Mouse (Mus musculus): Measurements from ENCODE around the gene Apobr. TPM values are rescaled to one million over a fixed set of nuclear protein-coding genes. Genes with fewer than 3 reads are reported as not detected.

The Apobr gene
- polyA plus RNA-seq, 1 experiment from 2014 or later, result 0.36 TPM

- H3K4me2 ChIP-seq (replicated peaks), result no peak overlapping the region
These were observed 23.1 kb downstream of the Apobr start for GRCm38 (mm10) chr7:126607796-126608195.

GRCm38 (mm10) chr7:126612736-126613135 lies 28.0 kb downstream of the Apobr start:
- no peak overlapping the region for H3K9ac ChIP-seq
- DNase-seq (ENCODE audit: low spot score) (no peak), ATAC-seq (ENCODE audit: low FRiP score) (no peak)
- WGBS, result 83% methylated on average over 3 of the region's 3 CpGs
- no peak overlapping the region for H3K27ac ChIP-seq
- H3K36me3 ChIP-seq (replicated peaks; ENCODE audit: control insufficient read depth, insufficient read depth), result no peaks in the 10 kb centered on the region
- H3K4me3 ChIP-seq (replicated peaks; ENCODE audit: low read length), result no peak overlapping the region
- H3K4me2 ChIP-seq (replicated peaks), result no peak overlapping the region
- H3K9me3 ChIP-seq (ENCODE audit: control insufficient read depth, low read length), result no peaks in the 10 kb centered on the region
- no peaks in the 10 kb centered on the region for H3K4me1 ChIP-seq (replicated peaks; ENCODE audit: control insufficient read depth, insufficient read depth, low read length)
- H3K27me3 ChIP-seq (ENCODE audit: control insufficient read depth, insufficient read depth, low read length), result no peaks in the 10 kb centered on the region

More at GRCm38 (mm10) chr7:126607796-126608195, 23.1 kb downstream of the Apobr start:
- no peak overlapping the region for H3K27ac ChIP-seq
- no peaks in the 10 kb centered on the region for H3K4me1 ChIP-seq (replicated peaks; ENCODE audit: control insufficient read depth, insufficient read depth, low read length)
- no peak overlapping the region for H3K9ac ChIP-seq
- WGBS, result 87% methylated on average over 5 of the region's 5 CpGs
- H3K27me3 ChIP-seq (ENCODE audit: control insufficient read depth, insufficient read depth, low read length), result no peaks in the 10 kb centered on the region
- no peak overlapping the region for H3K4me3 ChIP-seq (replicated peaks; ENCODE audit: low read length)
- H3K36me3 ChIP-seq (replicated peaks; ENCODE audit: control insufficient read depth, insufficient read depth), result no peaks in the 10 kb centered on the region
- ATAC-seq (ENCODE audit: low FRiP score) (no peak), DNase-seq (ENCODE audit: low spot score) (no peak)
- no peaks in the 10 kb centered on the region for H3K9me3 ChIP-seq (ENCODE audit: control insufficient read depth, low read length)

- DNase-seq (ENCODE audit: low spot score), result no peak
- Histone ChIP-seq H3K4me2 (replicated peaks) (no peak overlapping the region), H3K9ac (no peak overlapping the region), H3K4me3 (replicated peaks; ENCODE audit: low read length) (no peak overlapping the region), H3K36me3 (replicated peaks; ENCODE audit: control insufficient read depth, insufficient read depth) (no peaks in the 10 kb centered on the region), H3K27me3 (ENCODE audit: control insufficient read depth, insufficient read depth, low read length) (no peaks in the 10 kb centered on the region), H3K4me1 (replicated peaks; ENCODE audit: control insufficient read depth, insufficient read depth, low read length) (no peaks in the 10 kb centered on the region), H3K9me3 (ENCODE audit: control insufficient read depth, low read length) (no peaks in the 10 kb centered on the region), H3K27ac (no peak overlapping the region)
- WGBS, result 75% methylated on average over 3 of the region's 3 CpGs
- no peak for ATAC-seq (ENCODE audit: low FRiP score)
These were observed 32.0 kb downstream of the Apobr start for GRCm38 (mm10) chr7:126616707-126617106.

GRCm38 (mm10) chr7:126619559-126620275 lies 35.0 kb downstream of the Apobr start:
- DNase-seq (ENCODE audit: low spot score), result no peak
- Histone ChIP-seq H3K27me3 (ENCODE audit: control insufficient read depth, insufficient read depth, low read length) (no peaks in the 10 kb centered on the region), H3K4me2 (replicated peaks) (no peak overlapping the region), H3K27ac (no peak overlapping the region), H3K9me3 (ENCODE audit: control insufficient read depth, low read length) (no peaks in the 10 kb centered on the region), H3K36me3 (replicated peaks; ENCODE audit: control insufficient read depth, insufficient read depth) (no peaks in the 10 kb centered on the region), H3K4me1 (replicated peaks; ENCODE audit: control insufficient read depth, insufficient read depth, low read length) (no peaks in the 10 kb centered on the region), H3K4me3 (replicated peaks; ENCODE audit: low read length) (no peak overlapping the region), H3K9ac (no peak overlapping the region)
- ATAC-seq (ENCODE audit: low FRiP score), result no peak
- 85% methylated on average over 10 of the region's 10 CpGs for WGBS

GRCm38 (mm10) chr7:126621452-126622359 lies 37.0 kb downstream of the Apobr start:
- H3K9ac ChIP-seq, result no peak overlapping the region
- ATAC-seq (ENCODE audit: low FRiP score) (no peak), DNase-seq (ENCODE audit: low spot score) (no peak)
- H3K4me2 ChIP-seq (replicated peaks), result no peak overlapping the region
- no peaks in the 10 kb centered on the region for H3K4me1 ChIP-seq (replicated peaks; ENCODE audit: control insufficient read depth, insufficient read depth, low read length)
- H3K36me3 ChIP-seq (replicated peaks; ENCODE audit: control insufficient read depth, insufficient read depth), result no peaks in the 10 kb centered on the region
- H3K27me3 ChIP-seq (ENCODE audit: control insufficient read depth, insufficient read depth, low read length), result no peaks in the 10 kb centered on the region
- H3K9me3 ChIP-seq (ENCODE audit: control insufficient read depth, low read length), result no peaks in the 10 kb centered on the region
- WGBS, result 82% methylated on average over 9 of the region's 9 CpGs
- no peak overlapping the region for H3K4me3 ChIP-seq (replicated peaks; ENCODE audit: low read length)
- H3K27ac ChIP-seq, result no peak overlapping the region

- no peaks in the 10 kb centered on the region for H3K4me1 ChIP-seq (replicated peaks; ENCODE audit: control insufficient read depth, insufficient read depth, low read length)
- no peak overlapping the region for H3K27ac ChIP-seq
- no peaks in the 10 kb centered on the region for H3K9me3 ChIP-seq (ENCODE audit: control insufficient read depth, low read length)
- ATAC-seq (ENCODE audit: low FRiP score) (no peak), DNase-seq (ENCODE audit: low spot score) (no peak)
- no peak overlapping the region for H3K9ac ChIP-seq
- WGBS, result 95% methylated on average over 1 of the region's 1 CpGs
- H3K36me3 ChIP-seq (replicated peaks; ENCODE audit: control insufficient read depth, insufficient read depth), result no peaks in the 10 kb centered on the region
- no peak overlapping the region for H3K4me3 ChIP-seq (replicated peaks; ENCODE audit: low read length)
- H3K4me2 ChIP-seq (replicated peaks), result no peak overlapping the region
- H3K27me3 ChIP-seq (ENCODE audit: control insufficient read depth, insufficient read depth, low read length), result no peaks in the 10 kb centered on the region
These were observed 38.6 kb downstream of the Apobr start for GRCm38 (mm10) chr7:126623381-126623780.

GRCm38 (mm10) chr7:126624774-126625173 lies 40.0 kb downstream of the Apobr start:
- no peak for ATAC-seq (ENCODE audit: low FRiP score)
- H3K27ac ChIP-seq, result no peak overlapping the region
- H3K27me3 ChIP-seq (ENCODE audit: control insufficient read depth, insufficient read depth, low read length), result no peaks in the 10 kb centered on the region
- no peak overlapping the region for H3K4me2 ChIP-seq (replicated peaks)
- WGBS, result 72% methylated on average over 16 of the region's 16 CpGs
- no peaks in the 10 kb centered on the region for H3K36me3 ChIP-seq (replicated peaks; ENCODE audit: control insufficient read depth, insufficient read depth)
- H3K4me1 ChIP-seq (replicated peaks; ENCODE audit: control insufficient read depth, insufficient read depth, low read length), result no peaks in the 10 kb centered on the region
- DNase-seq (ENCODE audit: low spot score), result no peak
- no peak overlapping the region for H3K4me3 ChIP-seq (replicated peaks; ENCODE audit: low read length)
- H3K9ac ChIP-seq, result no peak overlapping the region
- H3K9me3 ChIP-seq (ENCODE audit: control insufficient read depth, low read length), result no peaks in the 10 kb centered on the region

- no peak overlapping the region for H3K4me2 ChIP-seq (replicated peaks)
- WGBS, result 60% methylated on average over 6 of the region's 6 CpGs
- H3K4me3 ChIP-seq (replicated peaks; ENCODE audit: low read length), result no peak overlapping the region
- no peaks in the 10 kb centered on the region for H3K4me1 ChIP-seq (replicated peaks; ENCODE audit: control insufficient read depth, insufficient read depth, low read length)
- DNase-seq (ENCODE audit: low spot score) (peak; percentile 29), ATAC-seq (ENCODE audit: low FRiP score) (no peak)
- H3K27me3 ChIP-seq (ENCODE audit: control insufficient read depth, insufficient read depth, low read length), result no peaks in the 10 kb centered on the region
- no peaks in the 10 kb centered on the region for H3K9me3 ChIP-seq (ENCODE audit: control insufficient read depth, low read length)
- no peak overlapping the region for H3K27ac ChIP-seq
- H3K9ac ChIP-seq, result no peak overlapping the region
- no peaks in the 10 kb centered on the region for H3K36me3 ChIP-seq (replicated peaks; ENCODE audit: control insufficient read depth, insufficient read depth)
These were observed 40.6 kb downstream of the Apobr start for GRCm38 (mm10) chr7:126625369-126625768.

- H3K4me3 ChIP-seq (replicated peaks; ENCODE audit: low read length), result no peak overlapping the region
These were observed 41.3 kb downstream of the Apobr start for GRCm38 (mm10) chr7:126625807-126626600.

More at GRCm38 (mm10) chr7:126625807-126626600, 41.3 kb downstream of the Apobr start:
- Histone ChIP-seq H3K9ac (no peak overlapping the region), H3K27ac (no peak overlapping the region), H3K4me2 (replicated peaks) (no peak overlapping the region), H3K9me3 (ENCODE audit: control insufficient read depth, low read length) (no peaks in the 10 kb centered on the region), H3K36me3 (replicated peaks; ENCODE audit: control insufficient read depth, insufficient read depth) (no peaks in the 10 kb centered on the region), H3K4me1 (replicated peaks; ENCODE audit: control insufficient read depth, insufficient read depth, low read length) (no peaks in the 10 kb centered on the region), H3K27me3 (ENCODE audit: control insufficient read depth, insufficient read depth, low read length) (no peaks in the 10 kb centered on the region)
- no peak for DNase-seq (ENCODE audit: low spot score)
- 88% methylated on average over 3 of the region's 3 CpGs for WGBS
- ATAC-seq (ENCODE audit: low FRiP score), result no peak
